Mouse (Mus musculus) limb, embryonic 14.5 days (tissue): Measurements from ENCODE around the gene Zdhhc14. TPM values are rescaled to one million over a fixed set of nuclear protein-coding genes. Genes with fewer than 3 reads are reported as not detected.

ENCODE experiments used
- ATAC-seq: fragments of 200-750 bp; cut with Nextera tagmentation; 2 replicates; pipeline ENCODE4 v1.8.0; 2017; ENCODE audit warnings: low read depth, moderate number of reproducible peaks, moderate TSS enrichment; ENCODE audit not compliant: low FRiP score
- DNase-seq: peaks from one replicate; pipeline ENCODE4 v3.0.0-alpha.2; 2015; ENCODE audit warnings: low spot score
- H3K27ac ChIP-seq: fragments of 300-500 bp; sonication (generic); replicated peaks from 2 replicates; pipeline ENCODE4 v1.5.1; 2014; ENCODE audit warnings: low read depth, mild to moderate bottlenecking, low read length, moderate library complexity, mixed read lengths
- H3K27me3 ChIP-seq: fragments of 300-500 bp; sonication (generic); 2 replicates; pipeline ENCODE4 v1.6.1; 2014; ENCODE audit warnings: low read length, mixed read lengths; ENCODE audit not compliant: control insufficient read depth, insufficient read depth
- H3K36me3 ChIP-seq: fragments of 300-500 bp; sonication (generic); 2 replicates; pipeline ENCODE4 v1.6.1; 2014; ENCODE audit warnings: mild to moderate bottlenecking, low read length, moderate library complexity, mixed read lengths; ENCODE audit not compliant: control insufficient read depth, insufficient read depth
- H3K4me1 ChIP-seq: fragments of 300-500 bp; sonication (generic); 2 replicates; pipeline ENCODE4 v1.6.1; 2014; ENCODE audit warnings: antibody characterized with exemption, low read length, mixed read lengths; ENCODE audit not compliant: control insufficient read depth, insufficient read depth
- H3K4me2 ChIP-seq: fragments of 300-500 bp; sonication (generic); replicated peaks from 2 replicates; pipeline ENCODE4 v1.6.1; 2014; ENCODE audit warnings: low read depth, mild to moderate bottlenecking, low read length, moderate library complexity; ENCODE audit not compliant: severe bottlenecking
- H3K4me3 ChIP-seq: fragments of 300-500 bp; sonication (generic); replicated peaks from 2 replicates; pipeline ENCODE4 v1.5.1; 2014; ENCODE audit warnings: low read length
- H3K9ac ChIP-seq: fragments of 300-500 bp; sonication (generic); 2 replicates; pipeline ENCODE4 v1.6.1; 2014; ENCODE audit warnings: mild to moderate bottlenecking, low read depth, low read length, moderate library complexity; ENCODE audit not compliant: severe bottlenecking
- H3K9me3 ChIP-seq: fragments of 300-500 bp; sonication (generic); 2 replicates; pipeline ENCODE4 v1.6.1; 2016; ENCODE audit warnings: low read length; ENCODE audit not compliant: control insufficient read depth
- POLR2A ChIP-seq: fragments of 200-500 bp; IDR thresholded peaks from 2 replicates; pipeline ENCODE4 v1.8.0; 2012; ENCODE audit warnings: inconsistent platforms, mild to moderate bottlenecking, moderate library complexity, borderline replicate concordance; ENCODE audit not compliant: insufficient read depth, insufficient read length; ENCODE audit errors: extremely low read depth
- WGBS: fragments of 180-500 bp; shearing (Covaris S2); extraction: QIAGEN DNeasy Blood & Tissue Kit; methylation state at CpG from one replicate; pipeline ENCODE4 v1.1.7; 2014; 5-methylcytosine and 5-hydroxymethylcytosine counted together
- polyA plus RNA-seq, 2 experiments: library from polyadenylated mRNA; depleted of rRNA in 1 of 2; stranded (reverse) in 1 of 2; unstranded in 1 of 2; fragments of >200 nt; fragmentation: Nextera tagmentation in 1 of 2; extraction: Ambion mirVana in 1 of 2; gene quantifications; 2 replicates each; pipeline versions ENCODE4 v1.2.1 to v1.2.3; 2012 to 2014

Gene Zdhhc14
- polyA plus RNA-seq, 2 experiments: 3.0 to 4.3 TPM

DNA sequence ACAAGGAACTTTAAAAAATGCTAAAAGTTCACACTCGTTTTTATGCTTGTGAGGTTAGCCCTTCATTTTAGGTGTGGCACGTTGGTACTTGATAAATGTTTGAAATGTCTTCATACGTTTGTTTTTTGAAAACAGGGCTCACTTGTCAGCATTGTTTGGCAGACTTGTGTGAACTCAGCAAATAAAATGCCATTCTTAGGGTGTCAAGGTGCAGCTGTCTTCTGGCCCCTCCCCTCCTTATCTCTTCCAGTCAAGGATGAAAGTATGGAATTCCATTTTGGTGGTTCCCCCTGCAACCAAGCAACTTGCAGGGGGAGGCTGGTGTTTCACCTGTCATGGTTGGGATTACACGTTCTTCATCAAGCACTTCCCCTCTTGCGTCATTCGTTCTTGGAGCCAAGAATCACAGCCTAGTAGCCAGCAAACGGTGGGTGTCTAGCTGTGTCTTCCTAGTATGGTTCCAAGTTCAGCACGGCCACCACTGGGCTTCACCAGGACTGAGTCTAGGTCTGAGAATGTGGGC, 108.2 kb downstream of the Zdhhc14 start:
- TF ChIP-seq POLR2A: no peak
- no peaks in the 10 kb centered on the region for H3K36me3 ChIP-seq
- no peak overlapping the region for H3K27ac ChIP-seq
- H3K9me3 ChIP-seq: no peaks in the 10 kb centered on the region
- no peak overlapping the region for H3K4me3 ChIP-seq
- no peak for DNase-seq
- peaks cover 6% of the 10 kb centered on the region for H3K4me1 ChIP-seq
- H3K9ac ChIP-seq: no peak overlapping the region
- 85% methylated on average over 8 of the region's 8 CpGs for WGBS
- H3K27me3 ChIP-seq: no peaks in the 10 kb centered on the region
- no peak overlapping the region for H3K4me2 ChIP-seq
- no peak for ATAC-seq

DNA sequence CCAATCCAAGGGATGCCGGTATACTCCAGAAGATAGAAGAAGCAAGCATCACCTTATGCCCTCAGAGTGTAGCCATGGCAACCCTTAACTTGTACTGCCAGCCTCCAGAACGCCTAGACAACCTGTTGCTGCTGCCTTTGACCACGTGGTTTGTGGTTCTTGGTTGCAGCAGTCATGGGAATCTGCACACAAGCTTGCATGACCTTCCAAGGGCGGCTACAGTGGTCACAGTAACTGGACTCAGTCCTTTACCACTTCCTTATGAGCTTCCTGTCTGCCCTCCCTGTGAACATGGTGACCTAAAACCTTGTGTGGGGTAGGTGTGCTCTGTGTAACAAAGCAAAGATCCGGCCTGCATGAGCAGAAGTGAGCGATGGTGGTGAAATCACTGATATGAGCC, 109.6 kb downstream of the Zdhhc14 start:
- H3K4me2 ChIP-seq: no peak overlapping the region
- H3K27me3 ChIP-seq: no peaks in the 10 kb centered on the region
- no peak overlapping the region for H3K9ac ChIP-seq
- peaks cover 6% of the 10 kb centered on the region for H3K4me1 ChIP-seq
- no peak for DNase-seq
- H3K9me3 ChIP-seq: no peaks in the 10 kb centered on the region
- no peak for ATAC-seq
- TF ChIP-seq POLR2A: no peak
- H3K27ac ChIP-seq: no peak overlapping the region
- whole genome bisulfite sequencing: 82% methylated on average over 6 of the region's 6 CpGs
- H3K36me3 ChIP-seq: no peaks in the 10 kb centered on the region
- no peak overlapping the region for H3K4me3 ChIP-seq

DNA sequence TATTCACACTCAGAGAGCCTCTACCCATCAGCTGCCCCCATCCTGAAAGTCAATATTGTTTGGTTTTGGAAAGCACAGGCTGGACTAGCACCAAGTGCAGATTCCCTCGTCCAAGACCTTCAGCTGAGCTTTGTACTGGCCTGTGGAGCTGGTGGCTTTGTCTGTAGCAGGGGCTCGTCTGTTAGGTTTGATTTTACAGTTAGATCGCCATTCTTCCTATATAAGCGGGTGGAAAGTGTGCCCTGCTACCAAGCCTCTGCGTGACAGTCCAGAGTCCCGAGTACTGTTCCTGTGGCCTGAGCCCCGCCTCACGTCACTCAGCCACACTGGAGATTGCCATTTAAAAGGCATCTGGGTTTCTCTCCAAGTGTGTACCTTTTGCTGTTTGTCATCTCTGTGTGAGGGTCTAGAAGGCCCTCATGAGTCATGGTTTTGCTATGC, 113.8 kb downstream of the Zdhhc14 start:
- WGBS: 75% methylated on average over 8 of the region's 8 CpGs
- ATAC-seq (no peak), DNase-seq (no peak)
- Histone ChIP-seq H3K4me3 (no peak overlapping the region), H3K4me2 (no peak overlapping the region), H3K27me3 (no peaks in the 10 kb centered on the region), H3K9me3 (no peaks in the 10 kb centered on the region), H3K27ac (no peak overlapping the region), H3K9ac (no peak overlapping the region), H3K4me1 (no peaks in the 10 kb centered on the region), H3K36me3 (no peaks in the 10 kb centered on the region)
- TF ChIP-seq POLR2A: no peak

DNA sequence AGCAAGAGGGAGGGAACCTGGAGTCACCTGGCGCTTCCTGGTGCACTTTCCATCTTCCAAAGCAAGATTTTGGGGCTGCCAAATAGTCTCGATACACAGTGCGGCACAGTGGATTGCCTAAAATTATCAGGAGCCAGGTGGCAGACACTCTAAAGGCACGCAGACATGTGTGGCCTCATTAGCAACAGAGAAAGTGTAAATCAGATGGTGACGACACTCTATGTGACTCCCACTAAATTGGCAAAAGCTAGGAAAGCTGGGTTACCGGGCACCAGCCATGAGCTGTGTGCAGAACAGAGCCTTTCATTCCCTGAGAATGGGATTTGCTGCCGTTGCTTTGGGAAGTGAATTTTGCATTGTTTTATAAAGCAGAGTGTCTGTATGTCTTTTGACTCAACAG, 115.0 kb downstream of the Zdhhc14 start:
- TF ChIP-seq POLR2A: no peak

DNA sequence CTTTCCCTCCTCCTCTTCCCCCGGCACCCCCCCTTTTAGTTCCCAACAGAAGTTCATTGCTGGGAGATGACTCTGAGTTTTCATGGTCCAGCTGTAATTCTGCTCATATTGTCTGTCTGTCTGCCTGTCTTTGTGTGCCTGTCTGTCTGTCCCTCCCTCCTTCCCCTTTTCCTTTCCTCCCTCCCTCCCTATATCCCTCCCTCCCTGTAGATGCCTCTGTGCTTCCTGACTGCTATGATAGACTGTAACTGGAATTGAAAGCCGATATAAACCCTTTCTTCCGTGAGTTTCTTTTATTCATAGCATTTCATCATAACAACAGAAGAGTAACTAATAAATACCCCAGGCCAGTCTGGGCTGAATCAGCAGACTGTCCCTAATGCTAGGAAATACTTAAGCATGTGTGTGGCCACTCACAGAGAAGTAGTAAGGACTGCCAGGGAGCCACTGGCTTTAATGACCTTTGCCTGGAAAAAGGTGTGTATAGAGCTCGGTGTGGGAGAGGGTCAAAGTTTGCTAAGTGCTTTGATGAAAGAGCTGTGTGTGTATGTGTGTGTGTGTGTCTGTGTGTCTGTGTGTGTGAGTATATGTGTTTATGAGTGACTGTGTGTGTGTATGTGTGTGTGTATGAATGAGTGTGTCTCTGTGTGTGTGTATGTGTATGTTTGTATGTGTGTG, 117.7 kb downstream of the Zdhhc14 start:
- WGBS: 78% methylated on average over 4 of the region's 4 CpGs
- Histone ChIP-seq H3K4me1 (no peaks in the 10 kb centered on the region), H3K9ac (no peak overlapping the region), H3K4me3 (no peak overlapping the region), H3K27ac (no peak overlapping the region), H3K36me3 (no peaks in the 10 kb centered on the region), H3K4me2 (no peak overlapping the region), H3K9me3 (no peaks in the 10 kb centered on the region), H3K27me3 (no peaks in the 10 kb centered on the region)
- TF ChIP-seq POLR2A: no peak
- no peak for ATAC-seq
- DNase-seq: no peak

More for the DNA sequence above, 115.0 kb downstream of the Zdhhc14 start:
- ATAC-seq (no peak), DNase-seq (no peak)
- Histone ChIP-seq H3K27me3 (no peaks in the 10 kb centered on the region), H3K27ac (no peak overlapping the region), H3K4me2 (no peak overlapping the region), H3K9ac (no peak overlapping the region), H3K4me1 (no peaks in the 10 kb centered on the region), H3K36me3 (no peaks in the 10 kb centered on the region), H3K4me3 (no peak overlapping the region), H3K9me3 (no peaks in the 10 kb centered on the region)
- 74% methylated on average over 7 of the region's 7 CpGs for WGBS
